Mouse (Mus musculus): Measurements from ENCODE around the gene Zfp956.

Zfp956 gene

GRCm38 (mm10) chr6:47974599-47974998 lies 21.4 kb downstream of the Zfp956 start:
- no peak for DNase-seq (ENCODE audit: low spot score)

DNA sequence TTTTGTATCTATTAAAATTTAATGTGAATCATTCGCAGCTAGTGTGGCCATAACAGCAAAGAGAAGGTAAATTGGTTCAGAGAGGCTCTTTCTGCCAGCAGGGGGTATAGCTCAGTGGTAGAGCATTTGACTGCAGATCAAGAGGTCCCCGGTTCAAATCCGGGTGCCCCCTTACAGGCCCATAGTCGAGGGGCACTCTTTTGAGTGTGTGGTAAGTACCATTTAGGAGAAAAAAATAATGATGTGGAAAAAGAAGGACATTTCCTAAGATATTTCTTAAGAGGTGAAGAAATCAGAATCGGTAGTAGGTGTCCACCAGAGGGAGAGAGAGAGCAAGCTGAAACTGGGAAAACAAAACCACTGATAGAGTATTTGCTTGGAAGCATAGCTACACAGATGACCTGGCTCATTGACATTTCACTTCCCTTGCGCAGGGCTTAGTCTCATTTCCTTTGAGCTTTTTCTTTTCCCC lies 25.7 kb downstream of the Zfp956 start:
- peak; percentile 66 for DNase-seq (ENCODE audit: low spot score)

DNA sequence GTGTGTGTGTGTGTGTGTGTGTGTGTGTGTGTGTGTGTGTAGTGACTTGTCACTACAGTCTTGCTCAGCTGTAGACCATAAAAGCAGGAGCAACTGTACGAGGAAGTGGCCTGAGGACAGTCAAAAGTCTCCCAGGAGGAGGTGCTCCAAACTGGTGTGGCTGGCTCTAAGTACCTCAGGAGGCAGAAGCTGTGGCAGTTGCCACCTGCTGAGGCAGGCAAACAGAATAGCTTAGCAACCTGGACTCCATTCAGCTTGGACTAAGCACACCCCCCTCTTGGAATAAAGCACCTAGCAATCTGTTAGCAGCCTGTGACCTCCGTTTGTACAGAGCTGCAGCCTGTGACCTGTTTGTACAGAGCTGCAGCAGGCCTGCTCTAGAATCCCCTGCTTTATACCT lies 30.7 kb downstream of the Zfp956 start:
- DNase-seq (ENCODE audit: low spot score) = no peak

- no peak for DNase-seq (ENCODE audit: low spot score)
Measured at GRCm38 (mm10) chr6:47995661-47996060, 42.5 kb downstream of the Zfp956 start.

GRCm38 (mm10) chr6:48010727-48011126 lies 57.5 kb downstream of the Zfp956 start:
- no peak for DNase-seq (ENCODE audit: low spot score)
